Comparison of ENCODE assay signal across 8 mouse cellular contexts in genomic region chr3:45376501-45377390, GRCm38 (mm10). TPM values are rescaled to one million over a fixed set of nuclear protein-coding genes. Genes with fewer than 3 reads are reported as not detected.
DNase-seq lines count a peak whose midpoint lies in the region; ATAC-seq lines count a peak whose summit lies in the region.

No protein-coding gene starts in this region.

- peak overlapping the region; percentile 42 for H3K9ac ChIP-seq in lung, embryonic 15.5 days
- 0 out of 2 replicates have a peak overlapping the region, but pooled peaks have one; percentile 34 for H3K9ac ChIP-seq in heart, embryonic 11.5 days (ENCODE audit: low read depth, low read length)
- H3K9ac ChIP-seq in midbrain, embryonic 13.5 days (replicated peaks): peak overlapping the region; percentile 81

- H3K4me1 ChIP-seq in lung, embryonic 15.5 days: peaks cover 42% of the 10 kb centered on the region
- peaks cover 7% of the 10 kb centered on the region; the same call in 1 of the 2 replicates for H3K4me1 ChIP-seq in heart, embryonic 11.5 days (ENCODE audit: control insufficient read depth, insufficient read depth, low read length)
- peaks cover 12% of the 10 kb centered on the region for H3K4me1 ChIP-seq in midbrain, embryonic 13.5 days (replicated peaks)

- H3K4me2 ChIP-seq in lung, embryonic 15.5 days: peak overlapping the region; percentile 97
- H3K4me2 ChIP-seq in heart, embryonic 11.5 days: peak overlapping the region; percentile 99
- peak overlapping the region; percentile 91 for H3K4me2 ChIP-seq in midbrain, embryonic 13.5 days (replicated peaks)

- no peaks in the 10 kb centered on the region for H3K36me3 ChIP-seq in lung, embryonic 15.5 days
- H3K36me3 ChIP-seq in heart, embryonic 11.5 days (ENCODE audit: control insufficient read depth, insufficient read depth, low read length): no peaks in the 10 kb centered on the region
- H3K36me3 ChIP-seq in midbrain, embryonic 13.5 days: no peaks in the 10 kb centered on the region

- peaks cover 40% of the 10 kb centered on the region for H3K27me3 ChIP-seq in lung, embryonic 15.5 days
- peaks cover 45% of the 10 kb centered on the region for H3K27me3 ChIP-seq in heart, embryonic 11.5 days (ENCODE audit: control insufficient read depth, insufficient read depth, low read length)
- H3K27me3 ChIP-seq in midbrain, embryonic 13.5 days: no peaks in the 10 kb centered on the region

- ATAC-seq in lung, embryonic 15.5 days (ENCODE audit: borderline replicate concordance, extremely low read depth, low FRiP score, low TSS enrichment): no peak; the same call in 1 of the 2 replicates
- no peak for ATAC-seq in heart, embryonic 11.5 days (replicated peaks; ENCODE audit: insufficient number of reproducible peaks, low FRiP score, low TSS enrichment)
- peak; percentile 35 for ATAC-seq in midbrain, embryonic 13.5 days

- H3K4me3 ChIP-seq in lung, embryonic 15.5 days: peak overlapping the region; percentile 57
- peak overlapping the region; percentile 61 for H3K4me3 ChIP-seq in heart, embryonic 11.5 days (ENCODE audit: low read depth, low read length)
- H3K4me3 ChIP-seq in midbrain, embryonic 13.5 days (replicated peaks): peak overlapping the region; percentile 81

- H3K27ac ChIP-seq in lung, embryonic 15.5 days: no peak overlapping the region
- H3K27ac ChIP-seq in heart, embryonic 11.5 days (ENCODE audit: low read depth, low read length): no peak overlapping the region
- peak overlapping the region; percentile 90 for H3K27ac ChIP-seq in midbrain, embryonic 13.5 days

- WGBS in lung, embryonic 15.5 days: under 1% methylated on average over 59 of the region's 59 CpGs
- under 1% methylated on average over 59 of the region's 59 CpGs for WGBS in heart, embryonic 11.5 days (ENCODE audit: insufficient replicate concordance)
- WGBS in midbrain, embryonic 13.5 days: under 1% methylated on average over 59 of the region's 59 CpGs

- no peaks in the 10 kb centered on the region for H3K9me3 ChIP-seq in lung, embryonic 15.5 days
- H3K9me3 ChIP-seq in heart, embryonic 11.5 days (replicated peaks; ENCODE audit: control insufficient read depth, low read length): no peaks in the 10 kb centered on the region
- no peaks in the 10 kb centered on the region for H3K9me3 ChIP-seq in midbrain, embryonic 13.5 days

- DNase-seq in lung, postnatal 14 days: no peak
- peak; percentile 22 to 47 for DNase-seq in cerebellum, postnatal 4 days (ENCODE audit: low spot score in 2 of 2)
- DNase-seq in layer of hippocampus, postnatal 14 days (ENCODE audit: low spot score in 2 of 2): peak; percentile 48 to 56
- peak; percentile 51 for DNase-seq in testis, postnatal 10 days (ENCODE audit: low spot score)
- no peak for DNase-seq in thymus, postnatal 25 days

RNA-seq across cellular contexts. Expression of gene Pcdh10, which starts 1.5 kb away (rescaled TPM):
- polyA plus RNA-seq in lung, embryonic 15.5 days (2015; fragmentation: Nextera tagmentation; extraction: Ambion mirVana): 0.12 and 0.53 TPM in 2 replicates
- polyA plus RNA-seq in heart, embryonic 11.5 days (2014; fragmentation: Nextera tagmentation; extraction: Ambion mirVana): 0.43 and 0.76 TPM in 2 replicates
- 100 to 1,000 TPM; 106 to 111 TPM for total RNA-seq in layer of hippocampus, postnatal 14 days (2021)
- polyA plus RNA-seq in midbrain, embryonic 13.5 days (2015; fragmentation: Nextera tagmentation; extraction: Ambion mirVana): 14.6 and 15.6 TPM in 2 replicates

Comparison
In these comparisons a context has a peak if more than half of its experiments do, and no peak if none do; other contexts are left out.
1. DNase-seq: peak in cerebellum, postnatal 4 days (2 of 2), layer of hippocampus, postnatal 14 days (2 of 2) and testis, postnatal 10 days (single experiment); none in lung, postnatal 14 days (single experiment) and thymus, postnatal 25 days (single experiment).
2. Peak in every context shown above with its lines, with median percentiles within 50 percentile points of each other: H3K4me2 ChIP-seq, H3K4me3 ChIP-seq and H3K9ac ChIP-seq.